ENCODE assay signal across 21 mouse cellular contexts in genomic region chr19:25669593-25670248, GRCm38 (mm10). TPM values are rescaled to one million over a fixed set of nuclear protein-coding genes. Genes with fewer than 3 reads are reported as not detected.
DNase-seq lines count a peak whose midpoint lies in the region; ATAC-seq lines count a peak whose summit lies in the region.
"Had no signal": no experiment of that assay in that cellular context is flagged by ENCODE, and none has a peak within 500 bp of the region (broad histone marks: within the 10 kb centered on the region; RNA-seq: fewer than 3 reads in every experiment).

No protein-coding gene starts in this region.

- no peak overlapping the region for H3K9ac ChIP-seq in limb, embryonic 13.5 days
- H3K9ac ChIP-seq: embryonic facial prominence, embryonic 13.5 days; forebrain, embryonic 13.5 days; heart, embryonic 12.5 days; hindbrain, embryonic 13.5 days had no signal

- peaks cover 19% of the 10 kb centered on the region for H3K9me3 ChIP-seq in megakaryocyte, embryonic 14.5 days
- H3K9me3 ChIP-seq in limb, embryonic 10.5 days (replicated peaks), result no peaks in the 10 kb centered on the region
- H3K9me3 ChIP-seq in limb, embryonic 13.5 days, result no peaks in the 10 kb centered on the region
- H3K9me3 ChIP-seq: embryonic facial prominence, embryonic 13.5 days; forebrain, embryonic 13.5 days; heart, embryonic 12.5 days; hindbrain, embryonic 13.5 days had no signal

- H3K4me3 ChIP-seq in megakaryocyte, embryonic 14.5 days (replicated peaks), result peak overlapping the region; percentile 80
- no peak overlapping the region for H3K4me3 ChIP-seq in limb, embryonic 10.5 days
- no peak overlapping the region for H3K4me3 ChIP-seq in limb, embryonic 13.5 days
- H3K4me3 ChIP-seq: forebrain, embryonic 13.5 days; heart, adult 2 months; heart, embryonic 12.5 days; hindbrain, embryonic 13.5 days had no signal

- no peak overlapping the region for H3K27ac ChIP-seq in limb, embryonic 10.5 days
- no peak overlapping the region for H3K27ac ChIP-seq in limb, embryonic 13.5 days
- H3K27ac ChIP-seq: embryonic facial prominence, embryonic 13.5 days; forebrain, embryonic 13.5 days; heart, adult 2 months; hindbrain, embryonic 13.5 days had no signal

- no peaks in the 10 kb centered on the region for H3K36me3 ChIP-seq in megakaryocyte, embryonic 14.5 days (replicated peaks; ENCODE audit: low read length)
- no peaks in the 10 kb centered on the region for H3K36me3 ChIP-seq in limb, embryonic 10.5 days
- no peaks in the 10 kb centered on the region for H3K36me3 ChIP-seq in limb, embryonic 13.5 days
- H3K36me3 ChIP-seq: embryonic facial prominence, embryonic 13.5 days; heart, embryonic 12.5 days; hindbrain, embryonic 13.5 days had no signal

- WGBS in limb, embryonic 10.5 days, result 0% methylated on average over 3 of the region's 3 CpGs
- 5% methylated on average over 3 of the region's 3 CpGs for WGBS in limb, embryonic 13.5 days

- H3K4me1 ChIP-seq in megakaryocyte, embryonic 14.5 days, result peaks cover 41% of the 10 kb centered on the region
- H3K4me1 ChIP-seq in limb, embryonic 10.5 days, result peaks cover 50% of the 10 kb centered on the region
- peaks cover 38% of the 10 kb centered on the region for H3K4me1 ChIP-seq in limb, embryonic 13.5 days

- peak; percentile 64 for DNase-seq in heart, adult 11 months
- DNase-seq in heart, adult 9 months (ENCODE audit: low spot score in 2 of 2), result no peak
- peak; percentile 40 for DNase-seq in limb, embryonic 10.5 days (ENCODE audit: low spot score)
- DNase-seq in kidney, adult 11 months, result no peak
- DNase-seq: adrenal gland, adult 2 months; adrenal gland, postnatal 36 days; cerebellum, adult 2 months; cerebellum, postnatal 10 days; embryo, embryonic 11 days; heart, adult 2 months had no signal

- peaks cover 95% of the 10 kb centered on the region for H3K27me3 ChIP-seq in megakaryocyte, embryonic 14.5 days (replicated peaks)
- peaks cover 99% of the 10 kb centered on the region for H3K27me3 ChIP-seq in limb, embryonic 10.5 days (ENCODE audit: low read depth, poor library complexity, severe bottlenecking)
- H3K27me3 ChIP-seq in limb, embryonic 13.5 days, result peaks cover 100% of the 10 kb centered on the region

- ATAC-seq in megakaryocyte, adult 5-6 weeks (ENCODE audit: poor library complexity, severe bottlenecking), result no peak
- ATAC-seq in limb, embryonic 13.5 days (ENCODE audit: low FRiP score, low read depth), result no peak
- ATAC-seq: forebrain, embryonic 13.5 days; intestine, embryonic 16.5 days had no signal

- peak overlapping the region; percentile 33; the same call in 1 of the 2 replicates for H3K4me2 ChIP-seq in limb, embryonic 13.5 days (replicated peaks)
- H3K4me2 ChIP-seq: forebrain, embryonic 13.5 days; heart, embryonic 12.5 days; hindbrain, embryonic 13.5 days had no signal

RNA-seq across cellular contexts. Expression of gene Dmrt2, which starts 2.5 kb away (rescaled TPM):
- 0.11 TPM in 1 of 2 replicates, not detected in the other for polyA plus RNA-seq in megakaryocyte, embryonic 14.5 days (2012; ENCODE audit: insufficient read depth, low replicate concordance)
- total RNA-seq in megakaryocyte, adult 5-6 weeks (2015), result not detected in 2 replicates
- not detected in 2 replicates for total RNA-seq in megakaryocyte, adult 5-6 weeks (2017)
- polyA plus RNA-seq in limb, embryonic 10.5 days (2016; fragmentation: Nextera tagmentation; extraction: Ambion mirVana), result 2.6 and 5.6 TPM in 2 replicates
- 21.9 and 22.6 TPM in 2 replicates for polyA plus RNA-seq in limb, embryonic 13.5 days (2015; fragmentation: Nextera tagmentation; extraction: Ambion mirVana)
- polyA plus RNA-seq: cerebellum, adult 2 months had no signal

RNA-seq across cellular contexts. Expression of gene Dmrt3, which starts 59.6 kb away (rescaled TPM):
- not detected in 2 replicates for polyA plus RNA-seq in megakaryocyte, embryonic 14.5 days (2012; ENCODE audit: insufficient read depth, low replicate concordance)
- total RNA-seq in megakaryocyte, adult 5-6 weeks (2015), result not detected in 2 replicates
- not detected in 2 replicates for total RNA-seq in megakaryocyte, adult 5-6 weeks (2017)
- 0.10 and 0.26 TPM in 2 replicates for polyA plus RNA-seq in limb, embryonic 10.5 days (2016; fragmentation: Nextera tagmentation; extraction: Ambion mirVana)
- 0.22 and 0.34 TPM in 2 replicates for polyA plus RNA-seq in limb, embryonic 13.5 days (2015; fragmentation: Nextera tagmentation; extraction: Ambion mirVana)
- total RNA-seq: adrenal gland, adult 2 months; adrenal gland, postnatal 36 days; gastrocnemius, adult 8-10 months; gastrocnemius, postnatal 4 days; heart, adult 2 months; heart, postnatal 25 days had no signal
- polyA plus RNA-seq: adrenal gland, adult 2 months; heart, embryonic 12.5 days had no signal

Comparison
In these comparisons a context has a peak if more than half of its experiments do, and no peak if none do; other contexts are left out.
1. DNase-seq: peak in heart, adult 11 months (single experiment) and limb, embryonic 10.5 days (single experiment); none in heart, adult 9 months (0 of 2) and kidney, adult 11 months (single experiment).